Mouse (Mus musculus) neural tube, embryonic 10.5 days (tissue): ENCODE data around the gene Nbea.
A peak's percentile ranks its signal among the peaks of the same experiment; 100 is the strongest.
"Not testable (repeated sequence)": the region's sequence is repeated elsewhere in the genome, so short reads cannot be mapped to it uniquely, and the experiment has no call there.

Experiments used
- DNase-seq: peaks from one replicate; pipeline ENCODE4 v3.0.0-alpha.2; 2017; ENCODE audit warnings: low spot score; ENCODE audit errors: extremely low spot score

Gene Nbea

GRCm38 (mm10) chr3:55664713-55665112 lies 518.8 kb downstream of the Nbea start:
- DNase-seq, result no peak

GRCm38 (mm10) chr3:55661678-55662445 lies 521.6 kb downstream of the Nbea start:
- DNase-seq, result no peak

- no peak for DNase-seq
These were observed 523.2 kb downstream of the Nbea start for GRCm38 (mm10) chr3:55660261-55660838.

GRCm38 (mm10) chr3:55659558-55660215 lies 523.8 kb downstream of the Nbea start:
- DNase-seq, result no peak

GRCm38 (mm10) chr3:55652321-55652720 lies 531.2 kb downstream of the Nbea start:
- no peak for DNase-seq

GRCm38 (mm10) chr3:55651877-55652276 lies 531.6 kb downstream of the Nbea start:
- DNase-seq, result no peak

GRCm38 (mm10) chr3:55649541-55649940 lies 534.0 kb downstream of the Nbea start:
- no peak for DNase-seq

GRCm38 (mm10) chr3:55648299-55648698 lies 535.2 kb downstream of the Nbea start:
- DNase-seq, result no peak

GRCm38 (mm10) chr3:55647176-55647575 lies 536.3 kb downstream of the Nbea start:
- no peak for DNase-seq

- no peak for DNase-seq
These were observed 537.1 kb downstream of the Nbea start for GRCm38 (mm10) chr3:55646437-55646836.

- DNase-seq, result no peak
These were observed 539.4 kb downstream of the Nbea start for GRCm38 (mm10) chr3:55644035-55644618.

- DNase-seq, result no peak
These were observed 545.8 kb downstream of the Nbea start for GRCm38 (mm10) chr3:55637660-55638059.

GRCm38 (mm10) chr3:55635542-55636172 lies 547.8 kb downstream of the Nbea start:
- peak; percentile 37 for DNase-seq

- DNase-seq, result no peak
These were observed 556.4 kb downstream of the Nbea start for GRCm38 (mm10) chr3:55627054-55627453.

- DNase-seq, result not testable (repeated sequence)
These were observed 561.5 kb downstream of the Nbea start for GRCm38 (mm10) chr3:55621958-55622357.

- no peak for DNase-seq
These were observed 565.1 kb downstream of the Nbea start for GRCm38 (mm10) chr3:55618396-55618795.

GRCm38 (mm10) chr3:55612459-55613115 lies 570.9 kb downstream of the Nbea start:
- DNase-seq, result no peak

- no peak for DNase-seq
These were observed 571.5 kb downstream of the Nbea start for GRCm38 (mm10) chr3:55612023-55612422.

GRCm38 (mm10) chr3:55610191-55610590 lies 573.3 kb downstream of the Nbea start:
- no peak for DNase-seq

- no peak for DNase-seq
These were observed 583.2 kb downstream of the Nbea start for GRCm38 (mm10) chr3:55600286-55600685.
